18 mouse cellular contexts compared by ENCODE assay signal in the genomic region with DNA sequence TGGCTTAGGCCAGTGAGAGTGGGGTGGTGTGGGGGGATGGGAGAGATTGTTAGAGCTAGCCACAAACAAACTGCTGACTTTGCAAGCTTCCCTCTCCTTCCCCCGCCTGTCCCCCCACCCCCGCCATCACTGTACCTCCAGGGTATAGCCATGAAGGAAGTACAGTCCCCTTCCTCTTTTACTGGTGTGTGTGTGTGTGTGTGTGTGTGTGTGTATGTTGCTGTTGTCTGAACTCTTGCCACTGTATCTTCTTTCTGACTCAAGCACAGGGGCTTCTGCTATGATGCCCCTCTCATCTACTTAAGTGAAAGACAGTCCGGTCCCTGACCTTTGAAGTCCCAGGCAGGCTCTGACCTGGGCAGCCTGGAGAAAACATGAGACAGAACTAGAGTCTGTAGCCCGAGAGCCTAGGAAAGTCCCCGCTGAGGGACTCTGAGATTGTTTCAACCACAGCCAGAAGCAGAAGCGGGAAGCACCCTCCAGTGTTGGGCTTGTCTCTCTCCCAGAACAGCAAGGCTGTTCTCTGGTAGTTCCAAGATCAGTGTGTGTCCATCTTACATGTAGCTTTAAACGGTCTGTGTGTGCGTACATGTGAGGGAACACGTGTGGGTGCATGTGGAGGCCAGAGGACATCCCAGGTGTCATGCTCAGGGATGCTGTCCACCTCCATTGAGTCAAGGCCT. TPM values are rescaled to one million over a fixed set of nuclear protein-coding genes. Genes with fewer than 3 reads are reported as not detected.
DNase-seq lines count a peak whose midpoint lies in the region; ATAC-seq and TF ChIP-seq lines count a peak whose summit lies in the region.
"Had no signal": no experiment of that assay in that cellular context is flagged by ENCODE, and none has a peak within 500 bp of the region (broad histone marks: within the 10 kb centered on the region; RNA-seq: fewer than 3 reads in every experiment).

No protein-coding gene starts in this region.

- WGBS in heart, embryonic 15.5 days, result 66% methylated on average over 9 of the region's 9 CpGs
- WGBS in stomach, embryonic 15.5 days, result 67% methylated on average over 9 of the region's 9 CpGs
- 78% methylated on average over 8 of the region's 9 CpGs for WGBS in stomach, postnatal 0 days
- WGBS in liver, embryonic 16.5 days (ENCODE audit: insufficient replicate concordance), result 40% methylated on average over 9 of the region's 9 CpGs
- WGBS in intestine, embryonic 15.5 days, result 78% methylated on average over 9 of the region's 9 CpGs
- 71% methylated on average over 9 of the region's 9 CpGs for WGBS in kidney, embryonic 15.5 days

- no peak overlapping the region for H3K4me3 ChIP-seq in heart, embryonic 15.5 days
- H3K4me3 ChIP-seq in stomach, embryonic 15.5 days (replicated peaks), result no peak overlapping the region
- H3K4me3 ChIP-seq in stomach, postnatal 0 days (ENCODE audit: low read depth, low read length), result no peak overlapping the region
- no peak overlapping the region for H3K4me3 ChIP-seq in liver, embryonic 16.5 days (ENCODE audit: low read depth, low read length)
- H3K4me3 ChIP-seq in intestine, embryonic 15.5 days (replicated peaks), result no peak overlapping the region
- no peak overlapping the region for H3K4me3 ChIP-seq in kidney, embryonic 15.5 days (replicated peaks)
- H3K4me3 ChIP-seq: heart, adult 2 months; hindbrain, embryonic 10.5 days had no signal

- H3K27me3 ChIP-seq in heart, embryonic 15.5 days, result peaks cover 6% of the 10 kb centered on the region
- H3K27me3 ChIP-seq in stomach, embryonic 15.5 days (replicated peaks), result peaks cover 6% of the 10 kb centered on the region
- H3K27me3 ChIP-seq in stomach, postnatal 0 days (ENCODE audit: control insufficient read depth, insufficient read depth, low read length), result no peaks in the 10 kb centered on the region
- H3K27me3 ChIP-seq in liver, embryonic 16.5 days (ENCODE audit: control insufficient read depth, insufficient read depth, low read depth, low read length), result peaks cover 18% of the 10 kb centered on the region
- H3K27me3 ChIP-seq in intestine, embryonic 15.5 days (replicated peaks), result 0 out of 2 replicates have a peak, but pooled peaks cover 2% of the 10 kb centered on the region
- peaks cover 13% of the 10 kb centered on the region for H3K27me3 ChIP-seq in kidney, embryonic 15.5 days
- H3K27me3 ChIP-seq: Patski had no signal

- no peak for DNase-seq in heart, postnatal 4 days
- no peak for DNase-seq in stomach, postnatal 0 days (ENCODE audit: low spot score)
- no peak for DNase-seq in cerebellum, adult 11 months
- DNase-seq: cerebellum, adult 11-12 months; embryo, embryonic 11 days; heart, adult 2 months; kidney, adult 8-10 months; layer of hippocampus, adult 9-11 months; right cerebral cortex, adult 18-20 months had no signal

- no peaks in the 10 kb centered on the region for H3K9me3 ChIP-seq in heart, embryonic 15.5 days (replicated peaks)
- no peaks in the 10 kb centered on the region for H3K9me3 ChIP-seq in stomach, embryonic 15.5 days
- no peaks in the 10 kb centered on the region for H3K9me3 ChIP-seq in stomach, postnatal 0 days (ENCODE audit: control insufficient read depth, low read length)
- no peaks in the 10 kb centered on the region for H3K9me3 ChIP-seq in liver, embryonic 16.5 days (replicated peaks; ENCODE audit: control insufficient read depth, low read length)
- no peaks in the 10 kb centered on the region for H3K9me3 ChIP-seq in intestine, embryonic 15.5 days
- H3K9me3 ChIP-seq in kidney, embryonic 15.5 days (replicated peaks), result no peaks in the 10 kb centered on the region
- H3K9me3 ChIP-seq: hindbrain, embryonic 10.5 days had no signal

- H3K4me1 ChIP-seq in heart, embryonic 15.5 days (replicated peaks), result peaks cover 23% of the 10 kb centered on the region
- H3K4me1 ChIP-seq in stomach, embryonic 15.5 days, result peaks cover 17% of the 10 kb centered on the region
- H3K4me1 ChIP-seq in stomach, postnatal 0 days (replicated peaks; ENCODE audit: control insufficient read depth, insufficient read depth), result 0 out of 2 replicates have a peak, but pooled peaks cover 4% of the 10 kb centered on the region
- no peaks in the 10 kb centered on the region; the same call in 1 of the 2 replicates for H3K4me1 ChIP-seq in liver, embryonic 16.5 days (ENCODE audit: control insufficient read depth, low read depth, low read length)
- peaks cover 18% of the 10 kb centered on the region for H3K4me1 ChIP-seq in intestine, embryonic 15.5 days (replicated peaks)
- peaks cover 14% of the 10 kb centered on the region for H3K4me1 ChIP-seq in kidney, embryonic 15.5 days

- no peak for ATAC-seq in heart, embryonic 15.5 days (replicated peaks; ENCODE audit: insufficient number of reproducible peaks, insufficient read depth, low FRiP score, low read depth)
- ATAC-seq in stomach, embryonic 15.5 days (ENCODE audit: insufficient read depth, low FRiP score, low read depth), result no peak
- ATAC-seq in stomach, postnatal 0 days (ENCODE audit: low FRiP score, low TSS enrichment), result no peak
- ATAC-seq in liver, embryonic 16.5 days (ENCODE audit: low read depth), result peak; percentile 49
- ATAC-seq in intestine, embryonic 15.5 days, result no peak
- no peak for ATAC-seq in kidney, embryonic 15.5 days (replicated peaks; ENCODE audit: low FRiP score)
- ATAC-seq: Patski had no signal

- peak overlapping the region; percentile 42; the same call in 1 of the 2 replicates for H3K27ac ChIP-seq in heart, embryonic 15.5 days
- H3K27ac ChIP-seq in stomach, embryonic 15.5 days, result peak overlapping the region; percentile 31; the same call in 1 of the 2 replicates
- no peak overlapping the region for H3K27ac ChIP-seq in stomach, postnatal 0 days (replicated peaks)
- H3K27ac ChIP-seq in liver, embryonic 16.5 days (ENCODE audit: low read length), result peak overlapping the region; percentile 21; the same call in 1 of the 2 replicates
- no peak overlapping the region for H3K27ac ChIP-seq in intestine, embryonic 15.5 days
- no peak overlapping the region for H3K27ac ChIP-seq in kidney, embryonic 15.5 days
- H3K27ac ChIP-seq: heart, adult 2 months; hindbrain, embryonic 10.5 days had no signal

- H3K9ac ChIP-seq in heart, embryonic 15.5 days, result no peak overlapping the region
- H3K9ac ChIP-seq in stomach, embryonic 15.5 days, result no peak overlapping the region
- H3K9ac ChIP-seq in stomach, postnatal 0 days (ENCODE audit: low read length), result no peak overlapping the region
- no peak overlapping the region for H3K9ac ChIP-seq in liver, embryonic 16.5 days (ENCODE audit: low read depth, low read length)
- no peak overlapping the region for H3K9ac ChIP-seq in intestine, embryonic 15.5 days
- no peak overlapping the region for H3K9ac ChIP-seq in kidney, embryonic 15.5 days

- no peak for TF ChIP-seq EP300 in stomach, postnatal 0 days (optimal IDR thresholded peaks at IDR 0.05)

- peaks cover 32% of the 10 kb centered on the region for H3K36me3 ChIP-seq in heart, embryonic 15.5 days
- H3K36me3 ChIP-seq in stomach, embryonic 15.5 days, result peaks cover 23% of the 10 kb centered on the region
- H3K36me3 ChIP-seq in stomach, postnatal 0 days (ENCODE audit: control insufficient read depth, insufficient read depth, low read length), result peaks cover 17% of the 10 kb centered on the region
- H3K36me3 ChIP-seq in liver, embryonic 16.5 days (ENCODE audit: control insufficient read depth, insufficient read depth), result peaks cover 6% of the 10 kb centered on the region; the same call in 1 of the 2 replicates
- peaks cover 19% of the 10 kb centered on the region for H3K36me3 ChIP-seq in intestine, embryonic 15.5 days
- H3K36me3 ChIP-seq in kidney, embryonic 15.5 days, result peaks cover 33% of the 10 kb centered on the region

- H3K4me2 ChIP-seq in heart, embryonic 15.5 days, result no peak overlapping the region
- no peak overlapping the region for H3K4me2 ChIP-seq in stomach, embryonic 15.5 days
- H3K4me2 ChIP-seq in stomach, postnatal 0 days (replicated peaks; ENCODE audit: low read depth), result no peak overlapping the region
- no peak overlapping the region for H3K4me2 ChIP-seq in liver, embryonic 16.5 days (ENCODE audit: low read depth, low read length)
- H3K4me2 ChIP-seq in intestine, embryonic 15.5 days (replicated peaks), result no peak overlapping the region
- H3K4me2 ChIP-seq in kidney, embryonic 15.5 days, result no peak overlapping the region
- H3K4me2 ChIP-seq: midbrain, embryonic 11.5 days had no signal

- TF ChIP-seq CTCF in stomach, postnatal 0 days (IDR thresholded peaks at IDR 0.05; ENCODE audit: low read depth), result no peak

RNA-seq across cellular contexts. Expression of a gene that starts 7.8 kb away (rescaled TPM):
- 0.04 and 0.08 TPM in 2 replicates for polyA plus RNA-seq in heart, embryonic 15.5 days (2015; fragmentation: Nextera tagmentation; extraction: Ambion mirVana)
- total RNA-seq in heart, postnatal 4 days (2021), result under 1 TPM; 0.43 TPM
- polyA plus RNA-seq in stomach, embryonic 15.5 days (2015; fragmentation: Nextera tagmentation; extraction: Ambion mirVana), result 0.12 and 0.15 TPM in 2 replicates
- 0.05 and 0.07 TPM in 2 replicates for polyA plus RNA-seq in stomach, postnatal 0 days (2015; fragmentation: Nextera tagmentation; extraction: Ambion mirVana)
- 0.04 and 0.05 TPM in 2 replicates for polyA plus RNA-seq in liver, embryonic 16.5 days (2015; fragmentation: Nextera tagmentation; extraction: Ambion mirVana)
- polyA plus RNA-seq in intestine, embryonic 15.5 days (2015; fragmentation: Nextera tagmentation; extraction: Ambion mirVana), result 0.16 and 0.19 TPM in 2 replicates
- polyA plus RNA-seq in kidney, embryonic 15.5 days (2015; fragmentation: Nextera tagmentation; extraction: Ambion mirVana), result 0.09 TPM in 1 of 2 replicates, not detected in the other
- polyA plus RNA-seq: hindbrain, embryonic 10.5 days; midbrain, embryonic 11.5 days; neural tube, embryonic 11.5 days had no signal

RNA-seq across cellular contexts. Expression of a gene that starts 18.3 kb away (rescaled TPM):
- 168 and 187 TPM in 2 replicates for polyA plus RNA-seq in heart, embryonic 15.5 days (2015; fragmentation: Nextera tagmentation; extraction: Ambion mirVana)
- 100 to 1,000 TPM; 404 to 423 TPM for total RNA-seq in heart, postnatal 4 days (2021)
- 109 TPM in 2 replicates for polyA plus RNA-seq in stomach, embryonic 15.5 days (2015; fragmentation: Nextera tagmentation; extraction: Ambion mirVana)
- polyA plus RNA-seq in stomach, postnatal 0 days (2015; fragmentation: Nextera tagmentation; extraction: Ambion mirVana), result 145 and 152 TPM in 2 replicates
- 53.9 and 57.9 TPM in 2 replicates for polyA plus RNA-seq in liver, embryonic 16.5 days (2015; fragmentation: Nextera tagmentation; extraction: Ambion mirVana)
- 110 TPM in 2 replicates for polyA plus RNA-seq in intestine, embryonic 15.5 days (2015; fragmentation: Nextera tagmentation; extraction: Ambion mirVana)
- polyA plus RNA-seq in kidney, embryonic 15.5 days (2015; fragmentation: Nextera tagmentation; extraction: Ambion mirVana), result 104 and 121 TPM in 2 replicates

RNA-seq across cellular contexts. Expression of a gene that starts 27.3 kb away (rescaled TPM):
- polyA plus RNA-seq in heart, embryonic 15.5 days (2015; fragmentation: Nextera tagmentation; extraction: Ambion mirVana), result 46.7 and 52.9 TPM in 2 replicates
- total RNA-seq in heart, postnatal 4 days (2021), result 10 to 100 TPM; 62.1 to 63.6 TPM
- polyA plus RNA-seq in stomach, embryonic 15.5 days (2015; fragmentation: Nextera tagmentation; extraction: Ambion mirVana), result 53.9 and 64.0 TPM in 2 replicates
- polyA plus RNA-seq in stomach, postnatal 0 days (2015; fragmentation: Nextera tagmentation; extraction: Ambion mirVana), result 27.1 and 27.7 TPM in 2 replicates
- polyA plus RNA-seq in liver, embryonic 16.5 days (2015; fragmentation: Nextera tagmentation; extraction: Ambion mirVana), result 19.7 and 21.2 TPM in 2 replicates
- 51.5 and 52.5 TPM in 2 replicates for polyA plus RNA-seq in intestine, embryonic 15.5 days (2015; fragmentation: Nextera tagmentation; extraction: Ambion mirVana)
- 67.0 and 73.4 TPM in 2 replicates for polyA plus RNA-seq in kidney, embryonic 15.5 days (2015; fragmentation: Nextera tagmentation; extraction: Ambion mirVana)

RNA-seq across cellular contexts. Expression of a gene that starts 30.6 kb away (rescaled TPM):
- 23.1 and 33.6 TPM in 2 replicates for polyA plus RNA-seq in heart, embryonic 15.5 days (2015; fragmentation: Nextera tagmentation; extraction: Ambion mirVana)
- total RNA-seq in heart, postnatal 4 days (2021), result 10 to 100 TPM; 14.0 to 14.8 TPM
- 39.0 and 42.0 TPM in 2 replicates for polyA plus RNA-seq in stomach, embryonic 15.5 days (2015; fragmentation: Nextera tagmentation; extraction: Ambion mirVana)
- 15.2 and 16.5 TPM in 2 replicates for polyA plus RNA-seq in stomach, postnatal 0 days (2015; fragmentation: Nextera tagmentation; extraction: Ambion mirVana)
- polyA plus RNA-seq in liver, embryonic 16.5 days (2015; fragmentation: Nextera tagmentation; extraction: Ambion mirVana), result 9.7 and 11.5 TPM in 2 replicates
- 30.4 and 31.7 TPM in 2 replicates for polyA plus RNA-seq in intestine, embryonic 15.5 days (2015; fragmentation: Nextera tagmentation; extraction: Ambion mirVana)
- polyA plus RNA-seq in kidney, embryonic 15.5 days (2015; fragmentation: Nextera tagmentation; extraction: Ambion mirVana), result 49.0 and 55.1 TPM in 2 replicates

RNA-seq across cellular contexts. Expression of a gene that starts 50.7 kb away (rescaled TPM):
- polyA plus RNA-seq in heart, embryonic 15.5 days (2015; fragmentation: Nextera tagmentation; extraction: Ambion mirVana), result 23.7 and 26.8 TPM in 2 replicates
- total RNA-seq in heart, postnatal 4 days (2021), result 10 to 100 TPM; 17.0 to 19.3 TPM
- polyA plus RNA-seq in stomach, embryonic 15.5 days (2015; fragmentation: Nextera tagmentation; extraction: Ambion mirVana), result 24.7 and 25.4 TPM in 2 replicates
- 13.0 and 13.3 TPM in 2 replicates for polyA plus RNA-seq in stomach, postnatal 0 days (2015; fragmentation: Nextera tagmentation; extraction: Ambion mirVana)
- 20.3 and 21.0 TPM in 2 replicates for polyA plus RNA-seq in liver, embryonic 16.5 days (2015; fragmentation: Nextera tagmentation; extraction: Ambion mirVana)
- 25.9 and 28.2 TPM in 2 replicates for polyA plus RNA-seq in intestine, embryonic 15.5 days (2015; fragmentation: Nextera tagmentation; extraction: Ambion mirVana)
- polyA plus RNA-seq in kidney, embryonic 15.5 days (2015; fragmentation: Nextera tagmentation; extraction: Ambion mirVana), result 24.5 and 28.0 TPM in 2 replicates

Comparison
In these comparisons a context has a peak if more than half of its experiments do, and no peak if none do; other contexts are left out.
1. H3K27ac ChIP-seq: peak in heart, embryonic 15.5 days (single experiment), stomach, embryonic 15.5 days (single experiment) and liver, embryonic 16.5 days (single experiment); none in stomach, postnatal 0 days (single experiment), intestine, embryonic 15.5 days (single experiment) and kidney, embryonic 15.5 days (single experiment).